Mouse (Mus musculus): ENCODE data around the gene Tas2r144. TPM values are rescaled to one million over a fixed set of nuclear protein-coding genes. Genes with fewer than 3 reads are reported as not detected.
A peak's percentile ranks its signal among the peaks of the same experiment; 100 is the strongest.

The Tas2r144 gene
- total and polyA plus RNA-seq, 3 experiments: 0.16 TPM; not detected in 2

DNA sequence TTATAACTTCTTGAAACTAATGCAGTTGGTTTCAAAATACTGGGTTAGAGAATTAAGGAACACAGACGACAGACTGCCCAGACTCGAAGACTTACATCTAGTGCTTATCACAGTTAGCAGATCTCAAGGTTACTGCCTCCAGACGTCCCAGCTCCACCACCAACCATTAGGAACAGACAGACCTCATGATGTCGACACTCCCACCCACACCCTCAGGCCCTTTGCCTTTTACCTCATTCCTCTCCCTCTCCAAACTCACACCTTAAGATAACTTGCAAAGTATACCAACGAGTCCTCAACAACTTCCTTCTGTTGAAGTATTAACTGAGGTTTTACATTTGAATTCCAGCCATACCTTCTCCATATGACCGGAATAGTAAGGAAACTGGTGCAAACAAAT is 45.3 kb downstream of the Tas2r144 start:
- Histone ChIP-seq H3K27me3 (ENCODE audit: insufficient read depth, low read length) (peaks cover 9% of the 10 kb centered on the region), H3K9me3 (replicated peaks) (no peaks in the 10 kb centered on the region), H3K4me1 (ENCODE audit: insufficient read depth, low read depth, low read length) (peaks cover 30% of the 10 kb centered on the region), H3K4me3 (ENCODE audit: low read depth, low read length) (no peak overlapping the region), H3K36me3 (replicated peaks) (no peaks in the 10 kb centered on the region)
- no peak for DNase-seq (ENCODE audit: low spot score)
- no peak for ATAC-seq (ENCODE audit: extremely low read depth, insufficient number of reproducible peaks, low FRiP score, poor library complexity, severe bottlenecking)
- TF ChIP-seq GATA2 (IDR thresholded peaks at IDR 0.05; ENCODE audit: borderline replicate concordance, low read depth, low read length) (no peak), GATA1 (IDR thresholded peaks at IDR 0.05; ENCODE audit: borderline replicate concordance, low read length) (no peak), POLR2AphosphoS5 (IDR thresholded peaks at IDR 0.05; ENCODE audit: insufficient replicate concordance, low read depth, low read length) (no peak), CTCF (IDR thresholded peaks at IDR 0.05; ENCODE audit: low read depth, low read length) (no peak), TAL1 (conservative IDR thresholded peaks at IDR 0.05; ENCODE audit: low read depth, low read length) (no peak)

DNA sequence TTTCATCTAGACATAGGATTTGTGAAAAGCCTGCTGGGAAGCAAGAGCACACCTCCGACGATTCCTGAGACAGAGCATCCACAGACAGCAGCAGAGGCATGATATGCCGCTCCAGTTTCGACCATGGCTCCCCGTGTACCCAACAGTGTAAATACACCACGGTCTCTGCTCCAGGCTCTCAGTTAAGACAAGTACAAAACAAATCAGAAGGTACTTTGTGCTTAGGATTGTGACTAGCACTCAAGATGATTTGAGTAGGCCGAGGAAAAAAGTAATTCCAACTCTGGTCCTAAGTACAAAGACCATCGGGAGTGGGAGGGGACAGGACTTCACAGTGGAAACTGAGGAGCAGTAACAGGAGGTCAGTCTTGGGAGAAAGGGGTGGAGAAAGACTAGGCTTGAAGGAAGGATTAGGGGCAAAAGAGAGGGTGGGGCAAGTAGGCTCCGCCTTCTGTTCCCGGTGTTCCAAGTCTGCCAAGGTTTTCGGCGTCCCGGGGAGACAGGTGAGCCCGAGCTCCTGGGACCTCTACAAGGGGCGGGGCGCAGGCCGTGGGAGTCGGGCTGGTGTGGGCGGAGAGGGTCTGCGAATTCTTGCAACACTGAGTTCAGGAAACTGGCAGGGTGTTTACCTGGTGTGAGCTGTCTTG is 46.5 kb downstream of the Tas2r144 start, which contains the start of gene Tmem139:
Tmem139 (plus strand) TSS at position 447 of the 647 bp plus-strand sequence.
- no peak within 1 kb of the TSS for H3K4me3 ChIP-seq (ENCODE audit: low read depth, low read length)
- H3K9me3 ChIP-seq (replicated peaks): no peaks in the 10 kb centered on the region
- H3K4me1 ChIP-seq (ENCODE audit: insufficient read depth, low read depth, low read length): peaks cover 32% of the 10 kb centered on the region
- peaks cover 8% of the 10 kb centered on the region; the same call in 1 of the 2 replicates for H3K27me3 ChIP-seq (ENCODE audit: insufficient read depth, low read length)
- H3K36me3 ChIP-seq (replicated peaks): no peaks in the 10 kb centered on the region
- DNase-seq (ENCODE audit: low spot score): no peak
- ATAC-seq (ENCODE audit: extremely low read depth, insufficient number of reproducible peaks, low FRiP score, poor library complexity, severe bottlenecking): no peak
- TF ChIP-seq GATA1 (IDR thresholded peaks at IDR 0.05; ENCODE audit: borderline replicate concordance, low read length): no peak
- TF ChIP-seq GATA2 (IDR thresholded peaks at IDR 0.05; ENCODE audit: borderline replicate concordance, low read depth, low read length): no peak
- TF ChIP-seq CTCF (IDR thresholded peaks at IDR 0.05; ENCODE audit: low read depth, low read length): no peak
- TF ChIP-seq TAL1 (conservative IDR thresholded peaks at IDR 0.05; ENCODE audit: low read depth, low read length): no peak
- TF ChIP-seq POLR2AphosphoS5 (IDR thresholded peaks at IDR 0.05; ENCODE audit: insufficient replicate concordance, low read depth, low read length): no peak

GRCm38 (mm10) chr6:42264626-42265312 is 49.6 kb downstream of the Tas2r144 start, which contains the start of gene Casp2:
Casp2 (plus strand) TSS chr6:42264985.
- Histone ChIP-seq H3K4me1 (ENCODE audit: insufficient read depth, low read depth, low read length) (peaks cover 45% of the 10 kb centered on the region), H3K9me3 (replicated peaks) (no peaks in the 10 kb centered on the region), H3K27me3 (ENCODE audit: insufficient read depth, low read length) (0 out of 2 replicates have a peak, but pooled peaks cover 5% of the 10 kb centered on the region), H3K36me3 (replicated peaks) (peaks cover 27% of the 10 kb centered on the region), H3K4me3 (ENCODE audit: low read depth, low read length) (peak within 1 kb of the TSS; percentile 96)
- DNase-seq (ENCODE audit: low spot score) (peak; percentile 88), ATAC-seq (ENCODE audit: extremely low read depth, insufficient number of reproducible peaks, low FRiP score, poor library complexity, severe bottlenecking) (peak; percentile 92)
- TF ChIP-seq TAL1 (conservative IDR thresholded peaks at IDR 0.05; ENCODE audit: low read depth, low read length) (no peak), CTCF (IDR thresholded peaks at IDR 0.05; ENCODE audit: low read depth, low read length) (peak; percentile 83)

Other genes starting within 250 kb of the Tas2r144 start
- not detected in 2 replicates for gene Sval3, start 247.2 kb upstream of the Tas2r144 start, total RNA-seq (2014; fragmentation: Nextera tagmentation)
- gene Sval3, start 247.2 kb upstream of the Tas2r144 start, total RNA-seq (2017): not detected in 2 replicates
- not detected in 2 replicates for gene Sval3, start 247.2 kb upstream of the Tas2r144 start, polyA plus RNA-seq (2012)
- not detected in 2 replicates for gene Sva, start 176.9 kb upstream of the Tas2r144 start, total RNA-seq (2014; fragmentation: Nextera tagmentation)
- gene Sva, start 176.9 kb upstream of the Tas2r144 start, total RNA-seq (2017): not detected in 2 replicates
- gene Sva, start 176.9 kb upstream of the Tas2r144 start, polyA plus RNA-seq (2012): not detected in 2 replicates
- gene Tas2r139, start 74.4 kb upstream of the Tas2r144 start, total RNA-seq (2014; fragmentation: Nextera tagmentation): not detected in 2 replicates
- gene Tas2r139, start 74.4 kb upstream of the Tas2r144 start, total RNA-seq (2017): 0.23 TPM in 1 of 2 replicates, not detected in the other
- not detected in 2 replicates for gene Tas2r139, start 74.4 kb upstream of the Tas2r144 start, polyA plus RNA-seq (2012)
- 0.83 TPM in 1 of 2 replicates, not detected in the other for gene Gstk1, start 30.6 kb downstream of the Tas2r144 start, total RNA-seq (2014; fragmentation: Nextera tagmentation)
- gene Gstk1, start 30.6 kb downstream of the Tas2r144 start, total RNA-seq (2017): 0.55 and 0.99 TPM in 2 replicates
- gene Gstk1, start 30.6 kb downstream of the Tas2r144 start, polyA plus RNA-seq (2012): not detected in 2 replicates
- gene Tmem139, start 46.6 kb downstream of the Tas2r144 start, total RNA-seq (2014; fragmentation: Nextera tagmentation): not detected in 2 replicates
- 0.11 TPM in 1 of 2 replicates, not detected in the other for gene Tmem139, start 46.6 kb downstream of the Tas2r144 start, total RNA-seq (2017)
- not detected in 2 replicates for gene Tmem139, start 46.6 kb downstream of the Tas2r144 start, polyA plus RNA-seq (2012)
- 76.7 and 91.2 TPM in 2 replicates for gene Casp2, start 49.7 kb downstream of the Tas2r144 start, total RNA-seq (2014; fragmentation: Nextera tagmentation)
- 64.4 and 66.5 TPM in 2 replicates for gene Casp2, start 49.7 kb downstream of the Tas2r144 start, total RNA-seq (2017)
- 8.2 and 9.2 TPM in 2 replicates for gene Casp2, start 49.7 kb downstream of the Tas2r144 start, polyA plus RNA-seq (2012)
- 0.24 and 0.45 TPM in 2 replicates for gene Clcn1, start 71.4 kb downstream of the Tas2r144 start, total RNA-seq (2014; fragmentation: Nextera tagmentation)
- gene Clcn1, start 71.4 kb downstream of the Tas2r144 start, total RNA-seq (2017): 0.06 and 0.11 TPM in 2 replicates
- gene Clcn1, start 71.4 kb downstream of the Tas2r144 start, polyA plus RNA-seq (2012): not detected in 2 replicates
- gene Fam131b, start 109.3 kb downstream of the Tas2r144 start, total RNA-seq (2014; fragmentation: Nextera tagmentation): not detected in 2 replicates
- gene Fam131b, start 109.3 kb downstream of the Tas2r144 start, total RNA-seq (2017): 0.05 TPM in 1 of 2 replicates, not detected in the other
- gene Fam131b, start 109.3 kb downstream of the Tas2r144 start, polyA plus RNA-seq (2012): 0.01 TPM in 1 of 2 replicates, not detected in the other
- gene Zyx, start 134.3 kb downstream of the Tas2r144 start, total RNA-seq (2014; fragmentation: Nextera tagmentation): 70.2 and 70.3 TPM in 2 replicates
- 14.8 and 19.1 TPM in 2 replicates for gene Zyx, start 134.3 kb downstream of the Tas2r144 start, total RNA-seq (2017)
- 319 and 320 TPM in 2 replicates for gene Zyx, start 134.3 kb downstream of the Tas2r144 start, polyA plus RNA-seq (2012)
- gene Epha1, start 157.9 kb downstream of the Tas2r144 start, total RNA-seq (2014; fragmentation: Nextera tagmentation): not detected in 2 replicates
- gene Epha1, start 157.9 kb downstream of the Tas2r144 start, total RNA-seq (2017): 0.23 TPM in 1 of 2 replicates, not detected in the other
- not detected in 2 replicates for gene Epha1, start 157.9 kb downstream of the Tas2r144 start, polyA plus RNA-seq (2012)
- gene Tas2r143, start 184.9 kb downstream of the Tas2r144 start, total RNA-seq (2014; fragmentation: Nextera tagmentation): not detected in 2 replicates
- 0.22 and 0.23 TPM in 2 replicates for gene Tas2r143, start 184.9 kb downstream of the Tas2r144 start, total RNA-seq (2017)
- gene Tas2r143, start 184.9 kb downstream of the Tas2r144 start, polyA plus RNA-seq (2012): not detected in 2 replicates
- gene Tas2r135, start 190.1 kb downstream of the Tas2r144 start, total RNA-seq (2014; fragmentation: Nextera tagmentation): not detected in 2 replicates
- 0.27 TPM in 1 of 2 replicates, not detected in the other for gene Tas2r135, start 190.1 kb downstream of the Tas2r144 start, total RNA-seq (2017)
- gene Tas2r135, start 190.1 kb downstream of the Tas2r144 start, polyA plus RNA-seq (2012): not detected in 2 replicates
- gene Tas2r126, start 219.2 kb downstream of the Tas2r144 start, total RNA-seq (2014; fragmentation: Nextera tagmentation): not detected in 2 replicates
- gene Tas2r126, start 219.2 kb downstream of the Tas2r144 start, total RNA-seq (2017): not detected in 2 replicates
- gene Tas2r126, start 219.2 kb downstream of the Tas2r144 start, polyA plus RNA-seq (2012): not detected in 2 replicates
- not detected in 2 replicates for gene Olfr458, start 249.9 kb downstream of the Tas2r144 start, total RNA-seq (2014; fragmentation: Nextera tagmentation)
- gene Olfr458, start 249.9 kb downstream of the Tas2r144 start, total RNA-seq (2017): 0.05 and 0.17 TPM in 2 replicates
- not detected in 2 replicates for gene Olfr458, start 249.9 kb downstream of the Tas2r144 start, polyA plus RNA-seq (2012)

Data from G1E (cell line).